Mouse (Mus musculus): ENCODE results near the gene Supt5.
"Not testable (repeated sequence)": the region's sequence is repeated elsewhere in the genome, so short reads cannot be mapped to it uniquely, and the experiment has no call there.

The Supt5 gene

DNA sequence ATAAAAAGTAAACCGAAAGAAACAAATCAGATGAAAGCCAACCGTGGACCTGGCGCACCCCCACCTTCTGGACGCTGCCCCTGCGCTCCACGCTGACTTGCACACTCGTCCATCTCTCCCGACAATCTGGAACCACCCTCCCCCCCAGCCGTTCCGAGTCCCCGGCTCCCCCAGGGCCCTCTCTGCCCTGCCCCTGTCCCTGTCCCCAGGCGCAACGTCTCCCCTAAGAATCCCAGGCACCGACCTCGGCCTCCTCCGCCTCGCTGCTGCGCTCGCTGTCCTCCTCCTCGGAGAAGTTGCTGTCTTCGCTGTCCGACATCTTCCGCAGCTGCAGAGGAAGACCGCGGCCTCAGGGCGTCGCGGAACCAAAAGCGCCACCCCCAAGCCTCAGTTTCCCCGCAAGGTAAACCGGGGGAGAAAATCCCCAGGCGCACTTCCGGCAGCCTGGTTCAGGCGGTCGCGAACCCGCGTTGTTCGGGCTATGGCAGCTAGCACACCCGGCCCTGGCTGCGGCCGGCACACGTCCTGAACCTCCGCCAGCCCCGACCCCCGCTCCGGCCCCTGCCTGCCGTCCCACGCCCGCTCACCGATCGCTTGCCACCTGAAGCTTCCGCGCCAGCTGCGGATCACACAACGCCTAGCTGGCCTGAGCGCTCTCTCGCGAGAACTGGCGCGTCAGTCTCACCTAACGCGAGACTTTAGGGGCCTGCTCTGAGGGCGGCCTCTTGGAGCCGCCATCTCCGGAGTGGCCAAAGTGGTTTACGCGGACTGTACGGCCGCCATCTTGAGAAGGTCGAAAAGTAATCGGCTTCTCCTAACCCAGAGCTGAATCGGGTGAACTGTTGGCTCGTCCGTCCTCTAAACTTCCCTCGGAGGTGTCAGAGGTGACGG is at the start of gene Supt5:
TSS of gene Supt5 (minus strand) at position 639 of the 891 bp plus-strand sequence.
- peak; percentile 98 to 99 for DNase-seq (ENCODE audit: low spot score in 2 of 2)

DNA sequence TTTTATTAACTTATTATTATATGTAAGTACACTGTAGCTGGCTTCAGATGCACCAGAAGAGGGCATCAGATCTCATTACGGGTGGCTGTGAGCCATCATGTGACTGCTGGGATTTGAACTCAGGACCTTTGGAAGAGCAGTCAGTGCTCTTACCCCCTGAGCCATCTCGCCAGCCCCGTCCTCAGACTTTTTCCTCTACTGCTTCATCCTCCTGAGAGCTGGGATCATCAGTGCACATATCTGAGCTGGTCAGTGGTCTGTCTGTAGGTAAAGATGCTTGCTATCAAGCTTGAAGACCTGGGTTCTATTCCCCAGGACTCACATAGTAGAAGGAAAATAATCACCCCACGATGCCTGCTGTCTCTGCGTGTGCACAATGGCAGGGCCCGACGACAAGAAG is 48.8 kb upstream of the Supt5 start:
- not testable (repeated sequence) for DNase-seq (ENCODE audit: low spot score in 2 of 2)

GRCm38 (mm10) chr7:28386877-28387276 is 48.3 kb upstream of the Supt5 start:
- not testable (repeated sequence) for DNase-seq (ENCODE audit: low spot score in 2 of 2)

DNA sequence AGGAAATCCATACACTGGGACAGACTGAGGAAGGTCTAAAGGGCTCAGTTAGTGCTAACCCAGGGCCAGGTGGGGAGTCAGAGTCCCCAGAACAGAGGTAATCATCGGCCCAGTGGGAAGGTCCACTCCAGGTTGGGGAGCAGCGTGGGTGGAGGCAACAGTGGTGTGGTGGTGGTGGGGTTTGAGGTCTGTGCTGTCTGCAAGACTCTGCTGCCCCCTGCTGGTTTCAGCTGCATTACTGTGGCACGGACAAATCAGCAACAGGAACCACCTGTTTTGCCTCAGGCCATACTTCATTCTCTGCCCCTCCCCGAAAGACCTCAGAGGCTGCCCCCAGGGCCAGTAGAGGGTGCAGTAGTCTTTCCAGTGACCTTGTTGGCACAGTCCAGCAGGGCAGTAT is 47.9 kb upstream of the Supt5 start:
- DNase-seq (ENCODE audit: low spot score in 2 of 2): peak; percentile 90

- peak; percentile 59 to 70 for DNase-seq (ENCODE audit: low spot score in 2 of 2)
Observed at GRCm38 (mm10) chr7:28386007-28386406, 47.5 kb upstream of the Supt5 start.

- no peak for DNase-seq (ENCODE audit: low spot score in 2 of 2)
Observed at GRCm38 (mm10) chr7:28385196-28385595, 46.6 kb upstream of the Supt5 start.

DNA sequence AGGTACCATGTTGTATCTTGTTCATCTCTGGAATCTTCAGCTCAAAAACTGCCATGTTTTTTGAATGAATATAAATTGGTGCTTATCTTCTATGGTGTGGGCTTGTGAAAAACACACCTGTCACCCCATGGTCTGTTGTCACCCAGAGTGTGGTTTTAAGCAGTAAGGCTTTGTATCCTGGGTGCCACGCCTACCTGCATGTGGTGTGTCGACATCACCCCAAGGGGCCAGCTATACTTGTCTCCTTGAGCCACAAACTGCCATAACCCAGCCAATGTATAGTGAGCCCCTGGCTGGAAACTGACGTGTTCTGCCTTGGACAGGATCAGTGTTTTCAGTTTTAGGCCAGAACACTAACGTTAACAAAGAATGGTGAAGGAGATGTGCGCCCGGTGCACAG is 45.6 kb upstream of the Supt5 start:
- peak; percentile 73 to 75 for DNase-seq (ENCODE audit: low spot score in 2 of 2)

- no peak for DNase-seq (ENCODE audit: low spot score in 2 of 2)
Observed at GRCm38 (mm10) chr7:28383606-28384005, 45.1 kb upstream of the Supt5 start.

- DNase-seq (ENCODE audit: low spot score in 2 of 2): peak; percentile 79 to 80
Observed at GRCm38 (mm10) chr7:28382981-28383396, 44.4 kb upstream of the Supt5 start.

- DNase-seq (ENCODE audit: low spot score in 2 of 2): peak; percentile 77 to 79
Observed at GRCm38 (mm10) chr7:28382347-28382951, 43.9 kb upstream of the Supt5 start.

GRCm38 (mm10) chr7:28381938-28382337 is 43.4 kb upstream of the Supt5 start:
- peak; percentile 95 to 96 for DNase-seq (ENCODE audit: low spot score in 2 of 2)

DNA sequence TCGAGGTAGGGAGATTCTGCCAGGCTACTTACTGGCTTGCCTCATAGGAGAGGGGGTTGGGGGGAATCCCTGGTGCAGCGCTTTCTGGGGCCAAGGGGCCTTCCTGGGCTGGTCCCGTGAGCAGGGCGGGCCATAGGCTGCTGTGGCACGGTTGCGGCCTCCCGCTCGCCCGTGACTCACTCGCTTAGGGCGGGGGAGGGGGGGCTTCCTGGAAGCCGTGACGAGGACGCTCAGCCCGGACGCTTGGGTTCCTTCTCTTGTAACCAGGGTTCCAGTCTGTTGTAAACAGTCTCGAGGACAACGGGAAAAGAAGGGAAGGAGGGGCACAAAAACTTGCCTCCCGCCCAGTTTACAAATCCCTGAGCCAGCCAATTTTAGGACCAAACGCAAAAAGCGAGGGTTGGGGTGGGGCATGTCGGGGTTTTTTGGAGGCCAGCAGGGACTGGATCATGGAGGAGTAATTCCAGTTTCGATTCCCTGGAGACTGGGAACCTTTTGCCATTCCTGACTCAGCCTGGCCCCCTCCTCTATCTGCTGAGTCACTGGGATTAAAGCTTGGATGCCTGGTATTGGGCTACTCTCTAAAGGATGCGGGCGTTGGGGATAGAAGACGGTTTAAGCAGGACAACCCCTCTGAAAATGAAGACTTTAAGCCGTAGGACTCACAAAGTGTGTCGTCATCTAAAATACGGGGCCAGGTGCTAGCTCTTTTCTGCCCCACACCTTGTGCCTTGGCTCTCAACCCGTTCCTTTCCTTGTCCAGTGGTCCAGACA is 42.7 kb upstream of the Supt5 start:
- DNase-seq (ENCODE audit: low spot score in 2 of 2): peak; percentile 93 to 94

DNA sequence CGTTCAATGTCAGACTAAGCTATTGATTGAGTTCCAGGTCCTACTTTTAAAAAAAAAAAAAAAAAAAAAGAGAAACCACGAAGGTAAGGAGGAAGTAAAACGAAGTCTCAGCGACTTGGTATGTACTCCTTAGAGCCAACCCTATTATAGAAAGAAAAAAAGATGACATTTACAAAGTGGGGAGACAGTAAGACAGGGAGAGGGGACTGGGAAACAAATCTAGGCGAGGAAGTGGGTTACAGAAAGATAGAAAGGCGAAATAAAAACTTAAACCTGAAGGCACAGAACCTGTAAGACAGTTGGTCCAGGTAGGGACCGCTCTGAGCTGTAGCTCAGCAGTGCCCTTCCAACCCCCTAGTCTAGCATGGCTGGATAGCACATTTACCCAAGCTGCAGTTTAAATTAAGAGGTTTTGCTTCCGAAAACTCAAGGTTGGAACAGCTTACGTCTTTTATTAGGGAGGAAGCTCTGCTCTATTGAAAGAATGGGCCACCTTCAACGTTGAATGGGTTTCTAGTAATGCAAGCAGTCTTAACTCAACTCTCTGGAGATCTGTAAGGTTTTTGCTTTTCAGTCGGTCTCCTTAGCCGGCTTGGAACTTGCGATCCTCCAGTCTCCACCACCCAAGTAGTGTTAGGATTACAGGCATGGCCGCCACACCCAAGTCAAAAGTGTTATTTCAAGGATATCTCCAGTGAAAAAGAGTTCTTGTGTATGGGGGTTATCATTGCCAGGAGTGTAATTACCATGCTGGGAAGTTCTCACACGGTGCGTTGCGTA is 41.9 kb upstream of the Supt5 start, which contains the start of gene Zfp36:
TSS of gene Zfp36 (minus strand) at position 17 of the 780 bp plus-strand sequence.
- DNase-seq (ENCODE audit: low spot score in 2 of 2): no peak

- peak; percentile 97 for DNase-seq (ENCODE audit: low spot score in 2 of 2)
Observed at GRCm38 (mm10) chr7:28378769-28379651, 40.5 kb upstream of the Supt5 start.

- peak; percentile 75 to 80 for DNase-seq (ENCODE audit: low spot score in 2 of 2)
Observed at GRCm38 (mm10) chr7:28378066-28378690, 39.6 kb upstream of the Supt5 start.

DNA sequence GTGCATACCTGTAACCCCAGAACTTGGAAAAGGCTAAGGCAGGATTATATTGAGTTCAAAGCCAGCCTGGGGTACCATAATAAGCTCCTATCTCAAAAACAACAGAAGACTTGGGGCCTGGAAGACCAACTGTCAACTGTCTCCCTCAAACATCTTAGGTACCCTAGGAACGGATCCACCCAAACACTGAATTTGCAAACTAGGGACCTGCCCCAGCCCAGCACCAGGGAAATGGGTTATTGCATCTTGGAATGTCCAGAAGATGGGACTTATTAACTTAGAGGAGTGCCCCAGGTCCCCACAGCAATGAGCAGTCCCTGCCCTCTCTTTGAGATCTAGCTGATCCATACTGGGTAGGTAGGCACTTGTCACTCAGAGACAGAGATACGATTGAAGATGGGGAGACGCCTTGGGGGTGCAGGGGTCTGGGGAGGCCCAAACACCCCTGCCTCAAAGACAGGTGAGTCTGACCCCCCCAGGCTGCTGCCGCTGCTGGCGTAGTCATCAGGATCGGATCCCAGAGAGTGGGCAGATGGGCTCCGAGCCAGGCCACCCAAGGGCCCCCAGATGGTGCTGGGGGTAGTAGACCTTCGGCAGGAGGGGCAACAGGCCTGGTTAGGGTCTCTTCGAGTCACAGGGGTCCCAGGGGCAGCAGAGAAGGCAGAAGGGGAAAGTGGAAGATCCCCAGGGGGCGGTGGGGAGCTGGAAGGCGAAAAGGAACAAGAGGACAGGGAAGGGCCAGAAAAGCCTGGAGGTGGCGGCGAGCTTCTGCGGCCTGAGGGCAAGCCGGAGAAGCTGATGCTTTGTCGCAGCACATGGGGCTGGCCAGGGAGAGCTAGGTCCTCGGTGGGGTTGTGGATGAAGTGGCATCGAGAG is 38.9 kb upstream of the Supt5 start:
- DNase-seq (ENCODE audit: low spot score in 2 of 2): no peak

- peak; percentile 80 for DNase-seq (ENCODE audit: low spot score in 2 of 2)
Observed at GRCm38 (mm10) chr7:28376011-28376771, 37.6 kb upstream of the Supt5 start.

Data from spleen, postnatal 36 days (tissue).